Comparison of ENCODE assay signal across 27 mouse cellular contexts in the genomic region with DNA sequence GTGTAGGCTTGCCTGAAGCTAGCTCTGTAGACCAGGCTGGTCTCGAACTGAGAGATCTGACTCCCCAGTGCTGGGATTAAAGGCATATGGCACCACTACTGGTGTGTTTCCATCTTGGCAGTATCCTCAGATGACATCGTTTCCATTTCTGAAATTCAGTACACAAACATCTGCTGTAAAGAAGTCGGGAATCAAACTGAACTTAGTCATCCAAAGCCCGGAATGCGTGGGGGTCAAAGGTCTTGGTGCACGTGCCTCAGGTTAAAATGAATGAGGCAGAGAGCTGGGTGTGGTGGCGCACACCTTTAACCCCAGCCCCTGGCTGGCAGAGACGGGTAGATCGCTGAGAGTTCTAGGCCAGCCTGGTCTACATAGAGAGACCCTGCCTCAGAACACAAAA. TPM values are rescaled to one million over a fixed set of nuclear protein-coding genes. Genes with fewer than 3 reads are reported as not detected.
DNase-seq lines count a peak whose midpoint lies in the region; TF ChIP-seq lines count a peak whose summit lies in the region.
"Had no signal": no experiment of that assay in that cellular context is flagged by ENCODE, and none has a peak within 500 bp of the region (broad histone marks: within the 10 kb centered on the region; RNA-seq: fewer than 3 reads in every experiment).

No protein-coding gene starts in this region.

- no peak for TF ChIP-seq CTCF in small intestine, adult 2 months (IDR thresholded peaks at IDR 0.05; ENCODE audit: extremely low read depth, insufficient read length, insufficient replicate concordance, low read depth, low read length)

- no peak for TF ChIP-seq POLR2A in small intestine, adult 2 months (IDR thresholded peaks at IDR 0.05; ENCODE audit: low read depth, low read length)

- no peak overlapping the region for H3K4me3 ChIP-seq in small intestine, adult 2 months (ENCODE audit: low read depth, low read length)
- H3K4me3 ChIP-seq: embryonic facial prominence, embryonic 10.5 days; embryonic facial prominence, embryonic 15.5 days; forebrain, embryonic 12.5 days; heart, embryonic 13.5 days; lung, embryonic 15.5 days; neural tube, embryonic 13.5 days had no signal

- H3K36me3 ChIP-seq in small intestine, adult 2 months (ENCODE audit: control insufficient read depth, insufficient read depth, low read length) = peaks cover 24% of the 10 kb centered on the region
- H3K36me3 ChIP-seq: embryonic facial prominence, embryonic 10.5 days; embryonic facial prominence, embryonic 15.5 days; forebrain, embryonic 12.5 days; heart, embryonic 13.5 days; lung, embryonic 15.5 days; neural tube, embryonic 13.5 days had no signal

- DNase-seq in 3T3-L1 (ENCODE audit: low read depth, low spot score) (peak; percentile 77), NIH3T3 (ENCODE audit: low read depth) (peak; percentile 86)
- peak; percentile 47 for DNase-seq in kidney, adult 9 months
- no peak for DNase-seq in embryo, embryonic 10.5 days (ENCODE audit: low spot score)
- DNase-seq in urinary bladder, postnatal 25 days (ENCODE audit: low spot score) = no peak
- DNase-seq: adrenal gland, adult 8-10 months; cerebellum, adult 2 months; cerebellum, postnatal 14 days; gastrocnemius, postnatal 10 days; heart, postnatal 10 days; layer of hippocampus, adult 9-11 months; thymus, adult 2 months; thymus, postnatal 36 days had no signal

- 27% methylated on average over 9 of the region's 9 CpGs for WGBS in small intestine, adult 2 months

- H3K27ac ChIP-seq in small intestine, adult 2 months (ENCODE audit: insufficient read depth, low read depth, low read length) = peak overlapping the region; percentile 72
- H3K27ac ChIP-seq: embryonic facial prominence, embryonic 15.5 days; forebrain, embryonic 12.5 days; heart, embryonic 13.5 days; hindbrain, embryonic 14.5 days; lung, embryonic 15.5 days had no signal

- peaks cover 28% of the 10 kb centered on the region for H3K4me1 ChIP-seq in small intestine, adult 2 months (ENCODE audit: control insufficient read depth, insufficient read depth, insufficient read length, low read length)
- H3K4me1 ChIP-seq: forebrain, embryonic 12.5 days had no signal

- H3K27me3 ChIP-seq in small intestine, adult 2 months (ENCODE audit: control insufficient read depth, insufficient read depth, low read length) = no peaks in the 10 kb centered on the region
- H3K27me3 ChIP-seq: embryonic facial prominence, embryonic 15.5 days; lung, embryonic 15.5 days; neural tube, embryonic 13.5 days had no signal

RNA-seq across cellular contexts. Expression of gene Spaca4, which starts 24.5 kb away (rescaled TPM):
- 0.20 and 0.38 TPM in 2 replicates for polyA plus RNA-seq in small intestine, adult 2 months (2012; rRNA removed)
- polyA plus RNA-seq: cerebellum, adult 2 months; cortical plate, adult 2 months; forebrain, embryonic 12.5 days; heart, embryonic 13.5 days; hindbrain, embryonic 14.5 days; large intestine, adult 2 months; limb, embryonic 11.5 days; liver, embryonic 11.5 days; liver, embryonic 16.5 days; lung, embryonic 15.5 days; midbrain, embryonic 11.5 days; neural tube, embryonic 13.5 days; thymus, adult 2 months had no signal

RNA-seq across cellular contexts. Expression of gene Fam83e, which starts 29.1 kb away (rescaled TPM):
- polyA plus RNA-seq in small intestine, adult 2 months (2012; rRNA removed) = 64.5 and 102 TPM in 2 replicates

RNA-seq across cellular contexts. Expression of gene Sphk2, which starts 32.4 kb away (rescaled TPM):
- 87.3 and 164 TPM in 2 replicates for polyA plus RNA-seq in small intestine, adult 2 months (2012; rRNA removed)

RNA-seq across cellular contexts. Expression of gene Lmtk3, which starts 33.4 kb away (rescaled TPM):
- polyA plus RNA-seq in small intestine, adult 2 months (2012; rRNA removed) = 1.9 and 2.1 TPM in 2 replicates
- polyA plus RNA-seq: liver, embryonic 16.5 days had no signal

RNA-seq across cellular contexts. Expression of gene Sult2b1, which starts 34.3 kb away (rescaled TPM):
- 139 and 454 TPM in 2 replicates for polyA plus RNA-seq in small intestine, adult 2 months (2012; rRNA removed)

Comparison
In these comparisons a context has a peak if more than half of its experiments do, and no peak if none do; other contexts are left out.
1. DNase-seq: peak in 3T3-L1 (single experiment), NIH3T3 (single experiment) and kidney, adult 9 months (single experiment); none in embryo, embryonic 10.5 days (single experiment) and urinary bladder, postnatal 25 days (single experiment).